Mouse (Mus musculus) lung, embryonic 15.5 days (tissue): ENCODE data around the gene Gm26620. TPM values are rescaled to one million over a fixed set of nuclear protein-coding genes. Genes with fewer than 3 reads are reported as not detected.

Experiments used
- ATAC-seq: fragments of 200-750 bp; cut with Nextera tagmentation; 2 replicates; pipeline ENCODE4 v1.8.0; 2017; ENCODE audit warnings: moderate number of reproducible peaks, borderline replicate concordance; ENCODE audit not compliant: low FRiP score, low TSS enrichment; ENCODE audit errors: extremely low read depth
- H3K27ac ChIP-seq: fragments of 300-500 bp; sonication (generic); 2 replicates; pipeline ENCODE4 v1.5.1; 2015; ENCODE audit warnings: moderate library complexity, mild to moderate bottlenecking, inconsistent platforms
- H3K27me3 ChIP-seq: fragments of 300-500 bp; sonication (generic); 2 replicates; pipeline ENCODE4 v1.6.1; 2015; ENCODE audit warnings: inconsistent platforms
- H3K36me3 ChIP-seq: fragments of 300-500 bp; sonication (generic); 2 replicates; pipeline ENCODE4 v1.6.1; 2015; ENCODE audit warnings: inconsistent platforms
- H3K4me1 ChIP-seq: fragments of 300-500 bp; sonication (generic); 2 replicates; pipeline ENCODE4 v1.6.1; 2015; ENCODE audit warnings: inconsistent platforms
- H3K4me2 ChIP-seq: fragments of 300-500 bp; sonication (generic); 2 replicates; pipeline ENCODE4 v1.6.1; 2015; ENCODE audit warnings: inconsistent platforms, mild to moderate bottlenecking, moderate library complexity
- H3K4me3 ChIP-seq: fragments of 300-500 bp; sonication (generic); 2 replicates; pipeline ENCODE4 v1.5.1; 2015; ENCODE audit warnings: mild to moderate bottlenecking, inconsistent platforms
- H3K9ac ChIP-seq: fragments of 300-500 bp; sonication (generic); 2 replicates; pipeline ENCODE4 v1.6.1; 2015; ENCODE audit warnings: inconsistent platforms
- H3K9me3 ChIP-seq: fragments of 300-500 bp; sonication (generic); 2 replicates; pipeline ENCODE4 v1.6.1; 2016; ENCODE audit warnings: inconsistent platforms
- WGBS: fragments of 180-500 bp; shearing (Covaris S2); methylation state at CpG from one replicate; pipeline ENCODE4 v1.1.7; 2015; 5-methylcytosine and 5-hydroxymethylcytosine counted together
- polyA plus RNA-seq: library from polyadenylated mRNA; unstranded; fragments of >200 nt; fragmentation: Nextera tagmentation; extraction: Ambion mirVana; gene quantifications from 2 replicates; pipeline ENCODE4 v1.2.1, GENCODE M21; 2015

The Gm26620 gene
- 0.20 and 0.79 TPM in 2 replicates for polyA plus RNA-seq

- under 1% methylated on average over 46 of the region's 46 CpGs for WGBS
- peaks cover 11% of the 10 kb centered on the region for H3K36me3 ChIP-seq
- no peaks in the 10 kb centered on the region for H3K9me3 ChIP-seq
- no peaks in the 10 kb centered on the region for H3K27me3 ChIP-seq
- peak within 1 kb of the TSS; percentile 88 for H3K4me3 ChIP-seq
- H3K9ac ChIP-seq: peak within 1 kb of the TSS; percentile 82
- H3K4me2 ChIP-seq: peak within 1 kb of the TSS; percentile 82
- H3K4me1 ChIP-seq: peaks cover 7% of the 10 kb centered on the region
- ATAC-seq: peak; percentile 91
- H3K27ac ChIP-seq: peak within 1 kb of the TSS; percentile 74
Measured at GRCm38 (mm10) chr1:170884978-170885561, at the start of gene Gm26620, which contains the start of gene Dusp12. Gene Gm26620, plus strand, starts transcription at chr1:170885065. Gene Dusp12, minus strand, starts transcription at chr1:170885540.

- no peak overlapping the region for H3K4me3 ChIP-seq
- no peaks in the 10 kb centered on the region for H3K9me3 ChIP-seq
- no peaks in the 10 kb centered on the region for H3K36me3 ChIP-seq
- no peaks in the 10 kb centered on the region for H3K4me1 ChIP-seq
- no peak overlapping the region for H3K9ac ChIP-seq
- no peak overlapping the region for H3K27ac ChIP-seq
- no peaks in the 10 kb centered on the region for H3K27me3 ChIP-seq
- no peak for ATAC-seq
- H3K4me2 ChIP-seq: no peak overlapping the region
Measured at GRCm38 (mm10) chr1:170839685-170840084, 45.2 kb upstream of the Gm26620 start.

GRCm38 (mm10) chr1:170844380-170844779 lies 40.5 kb upstream of the Gm26620 start:
- Histone ChIP-seq H3K36me3 (no peaks in the 10 kb centered on the region), H3K27me3 (no peaks in the 10 kb centered on the region), H3K27ac (no peak overlapping the region), H3K9ac (no peak overlapping the region), H3K9me3 (no peaks in the 10 kb centered on the region), H3K4me3 (no peak overlapping the region), H3K4me1 (no peaks in the 10 kb centered on the region), H3K4me2 (no peak overlapping the region)
- no peak for ATAC-seq
- 50% methylated on average over 8 of the region's 8 CpGs for WGBS

GRCm38 (mm10) chr1:170845448-170846307 lies 39.2 kb upstream of the Gm26620 start:
- H3K4me2 ChIP-seq: no peak overlapping the region
- no peak for ATAC-seq
- no peaks in the 10 kb centered on the region for H3K27me3 ChIP-seq
- no peaks in the 10 kb centered on the region for H3K36me3 ChIP-seq
- H3K4me1 ChIP-seq: no peaks in the 10 kb centered on the region
- H3K27ac ChIP-seq: peak overlapping the region; percentile 13; the same call in 1 of the 2 replicates
- 45% methylated on average over 10 of the region's 10 CpGs for WGBS
- no peak overlapping the region for H3K4me3 ChIP-seq
- no peaks in the 10 kb centered on the region for H3K9me3 ChIP-seq
- H3K9ac ChIP-seq: no peak overlapping the region

GRCm38 (mm10) chr1:170850007-170850406 lies 34.9 kb upstream of the Gm26620 start:
- H3K27ac ChIP-seq: no peak overlapping the region
- H3K4me2 ChIP-seq: no peak overlapping the region
- ATAC-seq: no peak
- H3K36me3 ChIP-seq: 0 out of 2 replicates have a peak, but pooled peaks cover 2% of the 10 kb centered on the region
- no peak overlapping the region for H3K9ac ChIP-seq
- WGBS: 89% methylated on average over 2 of the region's 2 CpGs
- no peaks in the 10 kb centered on the region for H3K9me3 ChIP-seq
- no peaks in the 10 kb centered on the region for H3K4me1 ChIP-seq
- no peaks in the 10 kb centered on the region for H3K27me3 ChIP-seq
- H3K4me3 ChIP-seq: no peak overlapping the region

- WGBS: 78% methylated on average over 23 of the region's 23 CpGs
- H3K4me3 ChIP-seq: no peak overlapping the region
- no peak overlapping the region for H3K9ac ChIP-seq
- 0 out of 2 replicates have a peak, but pooled peaks cover 5% of the 10 kb centered on the region for H3K4me1 ChIP-seq
- H3K4me2 ChIP-seq: no peak overlapping the region
- no peaks in the 10 kb centered on the region for H3K27me3 ChIP-seq
- no peak for ATAC-seq
- 0 out of 2 replicates have a peak, but pooled peaks cover 2% of the 10 kb centered on the region for H3K36me3 ChIP-seq
- no peaks in the 10 kb centered on the region for H3K9me3 ChIP-seq
- no peak overlapping the region for H3K27ac ChIP-seq
Measured at GRCm38 (mm10) chr1:170850637-170851624, 33.9 kb upstream of the Gm26620 start.

GRCm38 (mm10) chr1:170853604-170854003 lies 31.3 kb upstream of the Gm26620 start:
- H3K27me3 ChIP-seq: no peaks in the 10 kb centered on the region
- 0 out of 2 replicates have a peak, but pooled peaks cover 5% of the 10 kb centered on the region for H3K4me1 ChIP-seq
- WGBS: 97% methylated on average over 3 of the region's 3 CpGs
- no peak overlapping the region for H3K4me2 ChIP-seq
- ATAC-seq: no peak
- H3K9me3 ChIP-seq: no peaks in the 10 kb centered on the region
- no peak overlapping the region for H3K9ac ChIP-seq
- no peak overlapping the region for H3K4me3 ChIP-seq
- H3K36me3 ChIP-seq: 0 out of 2 replicates have a peak, but pooled peaks cover 2% of the 10 kb centered on the region
- H3K27ac ChIP-seq: no peak overlapping the region

GRCm38 (mm10) chr1:170855056-170855760 lies 29.7 kb upstream of the Gm26620 start:
- 0 out of 2 replicates have a peak, but pooled peaks cover 2% of the 10 kb centered on the region for H3K36me3 ChIP-seq
- no peaks in the 10 kb centered on the region for H3K27me3 ChIP-seq
- peak overlapping the region; percentile 22; the same call in 1 of the 2 replicates for H3K27ac ChIP-seq
- no peaks in the 10 kb centered on the region for H3K9me3 ChIP-seq
- peak; percentile 83; the same call in 1 of the 2 replicates for ATAC-seq
- no peak overlapping the region for H3K4me2 ChIP-seq
- WGBS: 68% methylated on average over 13 of the region's 13 CpGs
- H3K4me1 ChIP-seq: 0 out of 2 replicates have a peak, but pooled peaks cover 5% of the 10 kb centered on the region
- H3K4me3 ChIP-seq: no peak overlapping the region
- no peak overlapping the region for H3K9ac ChIP-seq

- WGBS: 80% methylated on average over 2 of the region's 2 CpGs
- Histone ChIP-seq H3K27ac (no peak overlapping the region), H3K4me3 (no peak overlapping the region), H3K9ac (no peak overlapping the region), H3K4me2 (no peak overlapping the region), H3K27me3 (no peaks in the 10 kb centered on the region), H3K36me3 (0 out of 2 replicates have a peak, but pooled peaks cover 2% of the 10 kb centered on the region), H3K4me1 (0 out of 2 replicates have a peak, but pooled peaks cover 5% of the 10 kb centered on the region), H3K9me3 (no peaks in the 10 kb centered on the region)
- ATAC-seq: no peak
Measured at GRCm38 (mm10) chr1:170857369-170857768, 27.5 kb upstream of the Gm26620 start.

GRCm38 (mm10) chr1:170858872-170859271 lies 26.0 kb upstream of the Gm26620 start:
- Histone ChIP-seq H3K27me3 (no peaks in the 10 kb centered on the region), H3K9me3 (no peaks in the 10 kb centered on the region), H3K4me1 (0 out of 2 replicates have a peak, but pooled peaks cover 5% of the 10 kb centered on the region), H3K9ac (no peak overlapping the region), H3K4me2 (no peak overlapping the region), H3K36me3 (no peaks in the 10 kb centered on the region), H3K27ac (no peak overlapping the region), H3K4me3 (no peak overlapping the region)
- WGBS: 81% methylated on average over 2 of the region's 2 CpGs
- ATAC-seq: no peak
